Mouse (Mus musculus) heart, embryonic 13.5 days (tissue): ENCODE results near the gene Ppm1k. TPM values are rescaled to one million over a fixed set of nuclear protein-coding genes. Genes with fewer than 3 reads are reported as not detected.

Experiments used
- ATAC-seq: fragments of 200-750 bp; cut with Nextera tagmentation; 2 replicates; pipeline ENCODE4 v1.8.0; 2017; ENCODE audit warnings: moderate TSS enrichment; ENCODE audit not compliant: insufficient number of reproducible peaks, low FRiP score, low TSS enrichment; ENCODE audit errors: extremely low read depth
- H3K27ac ChIP-seq: fragments of 300-500 bp; sonication (generic); replicated peaks from 2 replicates; pipeline ENCODE4 v1.5.1; 2015; ENCODE audit warnings: moderate library complexity, mild to moderate bottlenecking, inconsistent platforms
- H3K27me3 ChIP-seq: fragments of 300-500 bp; sonication (generic); replicated peaks from 2 replicates; pipeline ENCODE4 v1.6.1; 2015; ENCODE audit warnings: mild to moderate bottlenecking, inconsistent platforms
- H3K36me3 ChIP-seq: fragments of 300-500 bp; sonication (generic); 2 replicates; pipeline ENCODE4 v1.6.1; 2015; ENCODE audit warnings: mild to moderate bottlenecking, inconsistent platforms
- H3K4me1 ChIP-seq: fragments of 300-500 bp; sonication (generic); 2 replicates; pipeline ENCODE4 v1.6.1; 2015; ENCODE audit warnings: inconsistent platforms
- H3K4me2 ChIP-seq: fragments of 300-500 bp; sonication (generic); 2 replicates; pipeline ENCODE4 v1.6.1; 2015; ENCODE audit warnings: inconsistent platforms, mild to moderate bottlenecking, moderate library complexity
- H3K4me3 ChIP-seq: fragments of 300-500 bp; sonication (generic); 2 replicates; pipeline ENCODE4 v1.5.1; 2015; ENCODE audit warnings: moderate library complexity, mild to moderate bottlenecking, inconsistent platforms
- H3K9ac ChIP-seq: fragments of 300-500 bp; sonication (generic); 2 replicates; pipeline ENCODE4 v1.6.1; 2015; ENCODE audit warnings: inconsistent platforms, mild to moderate bottlenecking, moderate library complexity
- H3K9me3 ChIP-seq: fragments of 300-500 bp; sonication (generic); 2 replicates; pipeline ENCODE4 v1.6.1; 2016; ENCODE audit warnings: inconsistent platforms
- WGBS: fragments of 180-500 bp; shearing (Covaris S2); methylation state at CpG from one replicate; pipeline ENCODE4 v1.1.7; 2015; ENCODE audit warnings: mixed read lengths; 5-methylcytosine and 5-hydroxymethylcytosine counted together
- polyA plus RNA-seq: library from polyadenylated mRNA; unstranded; fragments of >200 nt; fragmentation: Nextera tagmentation; extraction: Ambion mirVana; gene quantifications from 2 replicates; pipeline ENCODE4 v1.2.1, GENCODE M21; 2015

Ppm1k gene
- polyA plus RNA-seq = 10.5 and 11.0 TPM in 2 replicates

GRCm38 (mm10) chr6:57535386-57535936 lies at the start of gene Ppm1k:
TSS of gene Ppm1k (minus strand) at chr6:57535468.
- Histone ChIP-seq H3K4me3 (peak within 1 kb of the TSS; percentile 63), H3K36me3 (no peaks in the 10 kb centered on the region), H3K9me3 (no peaks in the 10 kb centered on the region), H3K4me2 (peak within 1 kb of the TSS; percentile 68), H3K4me1 (peaks cover 40% of the 10 kb centered on the region), H3K27me3 (no peaks in the 10 kb centered on the region), H3K9ac (peak within 1 kb of the TSS; percentile 88), H3K27ac (peak within 1 kb of the TSS; percentile 90)
- WGBS = under 1% methylated on average over 24 of the region's 24 CpGs
- ATAC-seq = peak; percentile 87

- H3K27ac ChIP-seq = no peak overlapping the region
- H3K4me3 ChIP-seq = no peak overlapping the region
- H3K4me1 ChIP-seq = peaks cover 7% of the 10 kb centered on the region; the same call in 1 of the 2 replicates
- ATAC-seq = no peak
- H3K27me3 ChIP-seq = no peaks in the 10 kb centered on the region
- no peaks in the 10 kb centered on the region for H3K9me3 ChIP-seq
- WGBS = 70% methylated on average over 4 of the region's 4 CpGs
- peaks cover 3% of the 10 kb centered on the region for H3K36me3 ChIP-seq
- H3K4me2 ChIP-seq = no peak overlapping the region
- H3K9ac ChIP-seq = no peak overlapping the region
These were observed 47.1 kb upstream of the Ppm1k start for GRCm38 (mm10) chr6:57582356-57582755.

- peak overlapping the region; percentile 88 for H3K9ac ChIP-seq
- H3K27ac ChIP-seq = no peak overlapping the region
- peaks cover 7% of the 10 kb centered on the region; the same call in 1 of the 2 replicates for H3K4me1 ChIP-seq
- H3K27me3 ChIP-seq = no peaks in the 10 kb centered on the region
- no peak for ATAC-seq
- peaks cover 3% of the 10 kb centered on the region for H3K36me3 ChIP-seq
- peak overlapping the region; percentile 89 for H3K4me2 ChIP-seq
- H3K4me3 ChIP-seq = peak overlapping the region; percentile 78
- H3K9me3 ChIP-seq = no peaks in the 10 kb centered on the region
- WGBS = 84% methylated on average over 12 of the region's 12 CpGs
These were observed 46.3 kb upstream of the Ppm1k start for GRCm38 (mm10) chr6:57581595-57581994.

GRCm38 (mm10) chr6:57580881-57581548 lies 45.7 kb upstream of the Ppm1k start, which contains the start of gene Herc6:
TSS of gene Herc6 (plus strand) at chr6:57581000.
- 2% methylated on average over 16 of the region's 16 CpGs for WGBS
- Histone ChIP-seq H3K9me3 (no peaks in the 10 kb centered on the region), H3K4me3 (peak within 1 kb of the TSS; percentile 78), H3K36me3 (peaks cover 3% of the 10 kb centered on the region), H3K4me1 (peaks cover 7% of the 10 kb centered on the region; the same call in 1 of the 2 replicates), H3K9ac (peak within 1 kb of the TSS; percentile 88), H3K4me2 (peak within 1 kb of the TSS; percentile 89), H3K27ac (peak within 1 kb of the TSS; percentile 79), H3K27me3 (no peaks in the 10 kb centered on the region)
- ATAC-seq = 0 out of 2 replicates have a peak, but pooled peaks have one; percentile 46

GRCm38 (mm10) chr6:57571587-57571986 lies 36.3 kb upstream of the Ppm1k start:
- H3K4me2 ChIP-seq = no peak overlapping the region
- no peaks in the 10 kb centered on the region for H3K36me3 ChIP-seq
- no peak overlapping the region for H3K9ac ChIP-seq
- no peak overlapping the region for H3K27ac ChIP-seq
- no peak overlapping the region for H3K4me3 ChIP-seq
- H3K9me3 ChIP-seq = no peaks in the 10 kb centered on the region
- no peaks in the 10 kb centered on the region for H3K4me1 ChIP-seq
- no peak for ATAC-seq
- H3K27me3 ChIP-seq = no peaks in the 10 kb centered on the region

GRCm38 (mm10) chr6:57570170-57570974 lies 35.1 kb upstream of the Ppm1k start:
- Histone ChIP-seq H3K36me3 (no peaks in the 10 kb centered on the region), H3K4me2 (no peak overlapping the region), H3K4me3 (no peak overlapping the region), H3K9ac (no peak overlapping the region), H3K27ac (no peak overlapping the region), H3K27me3 (no peaks in the 10 kb centered on the region), H3K4me1 (no peaks in the 10 kb centered on the region), H3K9me3 (no peaks in the 10 kb centered on the region)
- ATAC-seq = no peak
- WGBS = 6% methylated on average over 6 of the region's 6 CpGs

GRCm38 (mm10) chr6:57567630-57568029 lies 32.4 kb upstream of the Ppm1k start:
- Histone ChIP-seq H3K4me2 (no peak overlapping the region), H3K27me3 (no peaks in the 10 kb centered on the region), H3K4me1 (no peaks in the 10 kb centered on the region), H3K36me3 (no peaks in the 10 kb centered on the region), H3K4me3 (no peak overlapping the region), H3K27ac (no peak overlapping the region), H3K9ac (no peak overlapping the region), H3K9me3 (no peaks in the 10 kb centered on the region)
- WGBS = 87% methylated on average over 2 of the region's 2 CpGs
- no peak for ATAC-seq

- 77% methylated on average over 7 of the region's 7 CpGs for WGBS
- no peak for ATAC-seq
- H3K27me3 ChIP-seq = no peaks in the 10 kb centered on the region
- no peak overlapping the region for H3K9ac ChIP-seq
- no peak overlapping the region for H3K27ac ChIP-seq
- H3K4me3 ChIP-seq = no peak overlapping the region
- peaks cover 3% of the 10 kb centered on the region; the same call in 1 of the 2 replicates for H3K9me3 ChIP-seq
- H3K4me2 ChIP-seq = no peak overlapping the region
- H3K4me1 ChIP-seq = no peaks in the 10 kb centered on the region
- H3K36me3 ChIP-seq = no peaks in the 10 kb centered on the region
These were observed 30.2 kb upstream of the Ppm1k start for GRCm38 (mm10) chr6:57565452-57565851.

GRCm38 (mm10) chr6:57563454-57563853 lies 28.2 kb upstream of the Ppm1k start:
- no peaks in the 10 kb centered on the region for H3K4me1 ChIP-seq
- no peak for ATAC-seq
- WGBS = 69% methylated on average over 1 of the region's 1 CpGs
- no peaks in the 10 kb centered on the region for H3K27me3 ChIP-seq
- no peak overlapping the region for H3K9ac ChIP-seq
- no peak overlapping the region for H3K4me3 ChIP-seq
- peaks cover 3% of the 10 kb centered on the region; the same call in 1 of the 2 replicates for H3K9me3 ChIP-seq
- H3K27ac ChIP-seq = no peak overlapping the region
- H3K4me2 ChIP-seq = no peak overlapping the region
- no peaks in the 10 kb centered on the region for H3K36me3 ChIP-seq

GRCm38 (mm10) chr6:57557796-57558317 lies 22.6 kb upstream of the Ppm1k start:
- H3K4me1 ChIP-seq = no peaks in the 10 kb centered on the region
- H3K9ac ChIP-seq = no peak overlapping the region
- no peak overlapping the region for H3K4me2 ChIP-seq
- H3K9me3 ChIP-seq = peaks cover 3% of the 10 kb centered on the region; the same call in 1 of the 2 replicates
- no peaks in the 10 kb centered on the region for H3K27me3 ChIP-seq
- 61% methylated on average over 4 of the region's 4 CpGs for WGBS
- H3K36me3 ChIP-seq = no peaks in the 10 kb centered on the region
- ATAC-seq = no peak
- no peak overlapping the region for H3K27ac ChIP-seq
- H3K4me3 ChIP-seq = no peak overlapping the region

GRCm38 (mm10) chr6:57551211-57551796 lies 16.0 kb upstream of the Ppm1k start:
- H3K36me3 ChIP-seq = no peaks in the 10 kb centered on the region
- no peak overlapping the region for H3K4me2 ChIP-seq
- H3K27me3 ChIP-seq = no peaks in the 10 kb centered on the region
- no peak overlapping the region for H3K9ac ChIP-seq
- ATAC-seq = no peak
- no peaks in the 10 kb centered on the region for H3K4me1 ChIP-seq
- no peaks in the 10 kb centered on the region for H3K9me3 ChIP-seq
- WGBS = 64% methylated on average over 3 of the region's 3 CpGs
- H3K27ac ChIP-seq = no peak overlapping the region
- H3K4me3 ChIP-seq = no peak overlapping the region
